Mouse (Mus musculus) embryonic fibroblast, embryonic 13.5 days (primary cell): ENCODE results near the gene Pde11a. TPM values are rescaled to one million over a fixed set of nuclear protein-coding genes. Genes with fewer than 3 reads are reported as not detected.
"Not testable (repeated sequence)": the region's sequence is repeated elsewhere in the genome, so short reads cannot be mapped to it uniquely, and the experiment has no call there.

Experiments
- H3K27ac ChIP-seq: 2 replicates; pipeline ENCODE4 v1.5.1; 2012; ENCODE audit warnings: low read length, control low read depth, inconsistent platforms; ENCODE audit not compliant: insufficient read depth
- H3K4me1 ChIP-seq: 2 replicates; pipeline ENCODE4 v1.6.1; 2011; ENCODE audit warnings: low read length; ENCODE audit not compliant: control insufficient read depth, insufficient read depth
- H3K4me3 ChIP-seq: 2 replicates; pipeline ENCODE4 v1.5.1; 2011; ENCODE audit warnings: mild to moderate bottlenecking, control low read depth, low read length; ENCODE audit not compliant: insufficient read depth
- CTCF ChIP-seq: IDR thresholded peaks from 2 replicates; pipeline ENCODE4 v1.5.1; 2011; ENCODE audit warnings: mild to moderate bottlenecking, control low read depth, low read length, moderate library complexity, borderline replicate concordance; ENCODE audit not compliant: insufficient read depth
- POLR2A ChIP-seq: IDR thresholded peaks from 2 replicates; pipeline ENCODE4 v1.6.1; 2011; ENCODE audit warnings: low read depth, mild to moderate bottlenecking, control low read depth, low read length, moderate library complexity
- polyA plus RNA-seq: library from polyadenylated mRNA; stranded (reverse); fragments of >200 nt; gene quantifications from 2 replicates; pipeline ENCODE4 v1.2.4, GENCODE M21; 2011; ENCODE audit warnings: low read depth; ENCODE audit not compliant: missing spikeins, insufficient read length

Gene Pde11a
- polyA plus RNA-seq, 1 experiment = 0.26 TPM

GRCm38 (mm10) chr2:75988378-75988777 lies 350.2 kb downstream of the Pde11a start:
- Histone ChIP-seq H3K4me3 (no peak overlapping the region), H3K27ac (no peak overlapping the region), H3K4me1 (peaks cover 4% of the 10 kb centered on the region)
- TF ChIP-seq POLR2A (no peak), CTCF (no peak)

GRCm38 (mm10) chr2:75987739-75988138 lies 350.8 kb downstream of the Pde11a start:
- no peak for TF ChIP-seq CTCF
- TF ChIP-seq POLR2A = no peak
- Histone ChIP-seq H3K27ac (no peak overlapping the region), H3K4me3 (no peak overlapping the region), H3K4me1 (peaks cover 4% of the 10 kb centered on the region)

- no peaks in the 10 kb centered on the region; the same call in 1 of the 2 replicates for H3K4me1 ChIP-seq
- no peak overlapping the region for H3K4me3 ChIP-seq
- no peak overlapping the region for H3K27ac ChIP-seq
- peak; percentile 59; the same call in 1 of the 2 replicates for TF ChIP-seq CTCF
- no peak for TF ChIP-seq POLR2A
Measured at GRCm38 (mm10) chr2:75985124-75985523, 353.4 kb downstream of the Pde11a start.

- TF ChIP-seq CTCF = no peak
- no peak for TF ChIP-seq POLR2A
- no peak overlapping the region for H3K27ac ChIP-seq
- H3K4me1 ChIP-seq = no peaks in the 10 kb centered on the region; the same call in 1 of the 2 replicates
- H3K4me3 ChIP-seq = no peak overlapping the region
Measured at GRCm38 (mm10) chr2:75983847-75984246, 354.7 kb downstream of the Pde11a start.

- Histone ChIP-seq H3K4me1 (no peaks in the 10 kb centered on the region; the same call in 1 of the 2 replicates), H3K27ac (no peak overlapping the region), H3K4me3 (no peak overlapping the region)
- TF ChIP-seq POLR2A (no peak), CTCF (no peak)
Measured at GRCm38 (mm10) chr2:75983091-75983490, 355.5 kb downstream of the Pde11a start.

GRCm38 (mm10) chr2:75982626-75983025 lies 355.9 kb downstream of the Pde11a start:
- TF ChIP-seq CTCF (no peak), POLR2A (no peak)
- Histone ChIP-seq H3K4me3 (no peak overlapping the region), H3K27ac (no peak overlapping the region), H3K4me1 (no peaks in the 10 kb centered on the region)

GRCm38 (mm10) chr2:75981440-75982081 lies 357.0 kb downstream of the Pde11a start, which contains the start of gene Ttc30a1:
TSS of gene Ttc30a1 (minus strand) at chr2:75981967.
- Histone ChIP-seq H3K4me3 (peak within 1 kb of the TSS; percentile 56), H3K27ac (peak within 1 kb of the TSS; percentile 81; the same call in 1 of the 2 replicates)
- not testable (repeated sequence) for H3K4me1 ChIP-seq

- not testable (repeated sequence) for H3K27ac ChIP-seq, H3K4me1 ChIP-seq, H3K4me3 ChIP-seq
Measured at GRCm38 (mm10) chr2:75980933-75981439, 357.6 kb downstream of the Pde11a start.

GRCm38 (mm10) chr2:75977752-75978368 lies 360.7 kb downstream of the Pde11a start, which contains the start of gene Ttc30a2:
TSS of gene Ttc30a2 (minus strand) at chr2:75978170.
- H3K4me3 ChIP-seq = not testable (repeated sequence)

GRCm38 (mm10) chr2:75976070-75976469 lies 362.5 kb downstream of the Pde11a start:
- not testable (repeated sequence) for H3K4me1 ChIP-seq, H3K4me3 ChIP-seq, H3K27ac ChIP-seq

More at GRCm38 (mm10) chr2:75977752-75978368, 360.7 kb downstream of the Pde11a start, which contains the start of gene Ttc30a2:
- H3K4me1 ChIP-seq, H3K27ac ChIP-seq: not testable (repeated sequence)
